Comparison of ENCODE assay signal across 8 mouse cellular contexts in genomic region chr5:124362982-124363381, GRCm38 (mm10). TPM values are rescaled to one million over a fixed set of nuclear protein-coding genes. Genes with fewer than 3 reads are reported as not detected.
A peak's percentile ranks its signal among the peaks of the same experiment; 100 is the strongest.
DNase-seq lines count a peak whose midpoint lies in the region; ATAC-seq and TF ChIP-seq lines count a peak whose summit lies in the region.
"Not testable (repeated sequence)": the region's sequence is repeated elsewhere in the genome, so short reads cannot be mapped to it uniquely, and the experiment has no call there.

Gene Cdk2ap1, minus strand, starts transcription at chr5:124363082.

- not testable (repeated sequence) for H3K4me2 ChIP-seq in forebrain, postnatal 0 days (ENCODE audit: low read depth); heart, embryonic 15.5 days; intestine, embryonic 16.5 days (ENCODE audit: low read depth, low read length); lung, postnatal 0 days (replicated peaks; ENCODE audit: low read depth, low read length); neural tube, embryonic 15.5 days

- not testable (repeated sequence) for H3K4me3 ChIP-seq in cerebellum, adult 2 months (replicated peaks; ENCODE audit: insufficient read depth, low read depth, low read length); forebrain, postnatal 0 days (ENCODE audit: low read depth, low read length); heart, embryonic 15.5 days; intestine, embryonic 16.5 days (ENCODE audit: low read length); lung, postnatal 0 days (ENCODE audit: low read depth, low read length); neural tube, embryonic 15.5 days (replicated peaks)

- H3K9ac ChIP-seq in forebrain, postnatal 0 days; heart, embryonic 15.5 days; intestine, embryonic 16.5 days (ENCODE audit: low read depth, low read length); lung, postnatal 0 days (replicated peaks; ENCODE audit: low read depth); neural tube, embryonic 15.5 days (replicated peaks): not testable (repeated sequence)

- not testable (repeated sequence) for H3K27me3 ChIP-seq in cerebellum, adult 2 months (ENCODE audit: control insufficient read depth, insufficient read depth, low read length); forebrain, postnatal 0 days (ENCODE audit: insufficient read depth, low read length); heart, embryonic 15.5 days; intestine, embryonic 16.5 days (replicated peaks; ENCODE audit: control insufficient read depth, insufficient read depth, low read length); lung, postnatal 0 days (replicated peaks; ENCODE audit: insufficient read depth, low read length); neural tube, embryonic 15.5 days (replicated peaks)

- intact Hi-C loops in left cerebral cortex, postnatal 25 days (cut with DNase I) = not testable (repeated sequence)

- DNase-seq in cerebellum, adult 2 months; forebrain, postnatal 0 days; left cerebral cortex, postnatal 25 days (ENCODE audit: low spot score in 2 of 2); lung, postnatal 0 days (ENCODE audit: low spot score): not testable (repeated sequence)

- H3K27ac ChIP-seq in cerebellum, adult 2 months (ENCODE audit: insufficient read depth, low read length); heart, embryonic 15.5 days; intestine, embryonic 16.5 days (ENCODE audit: low read length); lung, postnatal 0 days (ENCODE audit: low read length); neural tube, embryonic 15.5 days (replicated peaks): not testable (repeated sequence)
- peak within 1 kb of the TSS; percentile 58 for H3K27ac ChIP-seq in forebrain, postnatal 0 days (ENCODE audit: low read depth, low read length)

- not testable (repeated sequence) for TF ChIP-seq EP300 in lung, postnatal 0 days (IDR thresholded peaks at IDR 0.05)

- not testable (repeated sequence) for H3K36me3 ChIP-seq in forebrain, postnatal 0 days (ENCODE audit: insufficient read depth); heart, embryonic 15.5 days; intestine, embryonic 16.5 days (ENCODE audit: control insufficient read depth, insufficient read depth, low read length); lung, postnatal 0 days (ENCODE audit: insufficient read depth, low read length); neural tube, embryonic 15.5 days

- H3K9me3 ChIP-seq in forebrain, postnatal 0 days (ENCODE audit: low read length); heart, embryonic 15.5 days (replicated peaks); intestine, embryonic 16.5 days (ENCODE audit: control insufficient read depth, low read length); lung, postnatal 0 days (ENCODE audit: low read length); neural tube, embryonic 15.5 days (replicated peaks): not testable (repeated sequence)

- TF ChIP-seq CTCF in cerebellum, adult 2 months (IDR thresholded peaks at IDR 0.05; ENCODE audit: borderline replicate concordance, insufficient read depth, low read depth, low read length); forebrain, postnatal 0 days (IDR thresholded peaks at IDR 0.05; ENCODE audit: low read depth); lung, postnatal 0 days (IDR thresholded peaks at IDR 0.05): not testable (repeated sequence)

- 89% methylated on average over 5 of the region's 5 CpGs for WGBS in cerebellum, adult 2 months
- 92% methylated on average over 5 of the region's 5 CpGs for WGBS in forebrain, postnatal 0 days
- WGBS in heart, embryonic 15.5 days = 92% methylated on average over 5 of the region's 5 CpGs
- 90% methylated on average over 5 of the region's 5 CpGs for WGBS in intestine, embryonic 16.5 days
- WGBS in lung, postnatal 0 days = 90% methylated on average over 5 of the region's 5 CpGs
- WGBS in neural tube, embryonic 15.5 days = 94% methylated on average over 5 of the region's 5 CpGs

- not testable (repeated sequence) for H3K4me1 ChIP-seq in cerebellum, adult 2 months (ENCODE audit: control insufficient read depth, insufficient read depth, low read length); forebrain, postnatal 0 days (ENCODE audit: insufficient read depth); heart, embryonic 15.5 days (replicated peaks); intestine, embryonic 16.5 days (ENCODE audit: control insufficient read depth, insufficient read depth, low read length); lung, postnatal 0 days (ENCODE audit: insufficient read depth, low read depth, low read length); neural tube, embryonic 15.5 days

- not testable (repeated sequence) for TF ChIP-seq POLR2A in cerebellum, adult 2 months (IDR thresholded peaks at IDR 0.05; ENCODE audit: borderline replicate concordance, insufficient read depth, low read length)

- ATAC-seq in CD4-positive, CD25-positive, alpha-beta regulatory T cell, adult 4 months; forebrain, postnatal 0 days; heart, embryonic 15.5 days (replicated peaks; ENCODE audit: insufficient number of reproducible peaks, insufficient read depth, low FRiP score, low read depth); intestine, embryonic 16.5 days; lung, postnatal 0 days; neural tube, embryonic 15.5 days (ENCODE audit: low FRiP score): not testable (repeated sequence)

RNA-seq across cellular contexts. Expression of gene Cdk2ap1, which starts in this region (rescaled TPM):
- 10 to 100 TPM; 10.1 to 13.1 TPM for polyA plus RNA-seq in CD4-positive, CD25-positive, alpha-beta regulatory T cell, adult 4 months (2017; shearing (Covaris generic))
- polyA plus RNA-seq in cerebellum, adult 2 months (2012; rRNA removed) = 267 and 279 TPM in 2 replicates
- total RNA-seq in forebrain, postnatal 0 days (2014; rRNA removed) = 178 and 183 TPM in 2 replicates
- 101 and 115 TPM in 2 replicates for polyA plus RNA-seq in forebrain, postnatal 0 days (2015; fragmentation: Nextera tagmentation; extraction: Ambion mirVana)
- 87.9 and 109 TPM in 2 replicates for polyA plus RNA-seq in heart, embryonic 15.5 days (2015; fragmentation: Nextera tagmentation; extraction: Ambion mirVana)
- polyA plus RNA-seq in intestine, embryonic 16.5 days (2015; fragmentation: Nextera tagmentation; extraction: Ambion mirVana) = 17.8 and 21.1 TPM in 2 replicates
- 100 to 1,000 TPM; 154 to 177 TPM for total RNA-seq in left cerebral cortex, postnatal 25 days (2021)
- polyA plus RNA-seq in lung, postnatal 0 days (2015; fragmentation: Nextera tagmentation; extraction: Ambion mirVana) = 39.3 and 49.3 TPM in 2 replicates
- 49.7 and 89.0 TPM in 2 replicates for polyA plus RNA-seq in neural tube, embryonic 15.5 days (2015; fragmentation: Nextera tagmentation; extraction: Ambion mirVana)
